Mouse (Mus musculus): ENCODE measurements around the gene Spdye4c.

DNA sequence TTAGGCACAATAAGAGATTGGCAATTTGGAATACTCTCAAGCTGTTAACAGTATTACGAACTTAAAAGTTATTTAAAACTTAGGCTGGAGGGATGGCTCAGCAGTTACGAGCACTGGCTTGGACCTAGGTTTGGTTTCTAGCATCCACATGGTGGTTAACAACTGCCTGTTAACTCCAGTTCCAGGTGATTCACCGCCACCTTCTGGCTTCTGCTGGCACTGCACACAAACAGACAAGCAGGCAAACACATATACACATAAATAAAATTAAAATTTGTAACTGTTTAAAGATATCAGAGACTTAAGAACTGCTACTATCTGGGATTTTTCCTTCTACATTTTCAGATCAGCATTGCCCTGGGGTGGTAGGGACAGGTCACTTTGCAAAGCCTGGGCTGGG is 26.8 kb upstream of the Spdye4c start:
- TF ChIP-seq EP300 (optimal IDR thresholded peaks at IDR 0.05) (no peak), CTCF (IDR thresholded peaks at IDR 0.05; ENCODE audit: low read depth) (peak; percentile 50)
